Mouse (Mus musculus) liver, embryonic 15.5 days (tissue): ENCODE measurements around the gene Nab1. TPM values are rescaled to one million over a fixed set of nuclear protein-coding genes. Genes with fewer than 3 reads are reported as not detected.

Experiments used
- ATAC-seq: fragments of 200-750 bp; cut with Nextera tagmentation; 2 replicates; pipeline ENCODE4 v1.8.0; 2017; ENCODE audit warnings: moderate number of reproducible peaks, mild to moderate bottlenecking, moderate library complexity; ENCODE audit not compliant: insufficient read depth
- H3K27ac ChIP-seq: fragments of 300-500 bp; sonication (generic); replicated peaks from 2 replicates; pipeline ENCODE4 v1.5.1; 2015; ENCODE audit warnings: mild to moderate bottlenecking, inconsistent platforms
- H3K27me3 ChIP-seq: fragments of 300-500 bp; sonication (generic); 2 replicates; pipeline ENCODE4 v1.6.1; 2015; ENCODE audit warnings: mild to moderate bottlenecking, inconsistent platforms
- H3K36me3 ChIP-seq: fragments of 300-500 bp; sonication (generic); replicated peaks from 2 replicates; pipeline ENCODE4 v1.6.1; 2015; ENCODE audit warnings: moderate library complexity, mild to moderate bottlenecking, inconsistent platforms
- H3K4me1 ChIP-seq: fragments of 300-500 bp; sonication (generic); replicated peaks from 2 replicates; pipeline ENCODE4 v1.6.1; 2015; ENCODE audit warnings: inconsistent platforms
- H3K4me2 ChIP-seq: fragments of 300-500 bp; sonication (generic); 2 replicates; pipeline ENCODE4 v1.6.1; 2015; ENCODE audit warnings: moderate library complexity, mild to moderate bottlenecking, inconsistent platforms
- H3K4me3 ChIP-seq: fragments of 300-500 bp; sonication (generic); replicated peaks from 2 replicates; pipeline ENCODE4 v1.5.1; 2015; ENCODE audit warnings: mild to moderate bottlenecking, inconsistent platforms
- H3K9ac ChIP-seq: fragments of 300-500 bp; sonication (generic); 2 replicates; pipeline ENCODE4 v1.6.1; 2015; ENCODE audit warnings: moderate library complexity, mild to moderate bottlenecking, inconsistent platforms
- H3K9me3 ChIP-seq: fragments of 300-500 bp; sonication (generic); replicated peaks from 2 replicates; pipeline ENCODE4 v1.6.1; 2016; ENCODE audit warnings: inconsistent platforms
- WGBS: fragments of 180-500 bp; shearing (Covaris S2); methylation state at CpG from one replicate; pipeline ENCODE4 v1.1.7; 2015; ENCODE audit warnings: mixed read lengths; ENCODE audit not compliant: insufficient replicate concordance; 5-methylcytosine and 5-hydroxymethylcytosine counted together
- polyA plus RNA-seq: library from polyadenylated mRNA; unstranded; fragments of >200 nt; fragmentation: Nextera tagmentation; extraction: Ambion mirVana; gene quantifications from 2 replicates; pipeline ENCODE4 v1.2.1, GENCODE M21; 2015

The Nab1 gene
- polyA plus RNA-seq, 1 experiment from 2014 or later = 15.5 TPM

DNA sequence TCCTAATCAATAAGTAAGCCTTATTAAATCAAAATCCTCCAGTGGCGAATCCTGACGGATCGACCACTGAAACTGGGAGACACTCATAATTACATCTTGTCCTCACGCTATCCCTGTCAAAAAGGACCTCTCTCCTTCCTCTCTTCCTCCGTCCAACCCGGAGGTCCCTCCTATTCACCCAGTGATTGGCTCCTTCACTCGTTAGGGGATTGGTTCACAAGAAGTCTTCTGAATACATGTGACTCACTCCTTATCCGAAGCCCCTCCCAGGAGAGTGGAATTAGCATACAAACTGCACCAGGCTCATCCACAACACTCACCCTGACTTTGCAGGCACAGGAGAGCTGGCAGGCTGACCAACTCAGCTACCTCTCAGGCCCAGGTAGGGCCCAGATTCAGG is 68.7 kb downstream of the Nab1 start:
- H3K27ac ChIP-seq = no peak overlapping the region
- H3K4me2 ChIP-seq = no peak overlapping the region
- H3K4me1 ChIP-seq = no peaks in the 10 kb centered on the region
- H3K27me3 ChIP-seq = no peaks in the 10 kb centered on the region
- no peaks in the 10 kb centered on the region for H3K9me3 ChIP-seq
- ATAC-seq = no peak
- no peak overlapping the region for H3K4me3 ChIP-seq
- H3K36me3 ChIP-seq = no peaks in the 10 kb centered on the region
- H3K9ac ChIP-seq = no peak overlapping the region
- 73% methylated on average over 8 of the region's 8 CpGs for WGBS

DNA sequence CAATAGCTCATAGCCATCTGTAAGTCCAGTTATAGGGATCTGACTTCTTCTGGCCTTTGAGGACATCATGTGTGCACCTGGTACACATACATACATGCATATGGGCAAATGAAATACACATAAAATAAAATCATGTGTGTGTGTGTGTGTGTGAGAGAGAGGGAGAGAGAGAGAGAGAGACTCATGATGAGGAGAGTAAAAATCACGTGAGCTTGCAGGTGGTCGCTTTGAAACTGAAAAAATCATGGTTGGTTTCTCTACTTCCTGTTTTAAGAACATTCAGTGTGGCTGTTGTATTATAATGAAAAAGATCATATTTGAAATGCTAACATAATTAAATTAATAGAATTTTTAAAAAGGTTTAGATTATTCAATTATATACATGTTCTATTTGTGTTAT is 69.9 kb downstream of the Nab1 start:
- no peak overlapping the region for H3K4me3 ChIP-seq
- H3K36me3 ChIP-seq = no peaks in the 10 kb centered on the region
- WGBS = 33% methylated on average over 2 of the region's 2 CpGs
- no peaks in the 10 kb centered on the region for H3K4me1 ChIP-seq
- no peak for ATAC-seq
- no peak overlapping the region for H3K9ac ChIP-seq
- no peaks in the 10 kb centered on the region for H3K27me3 ChIP-seq
- no peak overlapping the region for H3K4me2 ChIP-seq
- H3K27ac ChIP-seq = no peak overlapping the region
- H3K9me3 ChIP-seq = no peaks in the 10 kb centered on the region

DNA sequence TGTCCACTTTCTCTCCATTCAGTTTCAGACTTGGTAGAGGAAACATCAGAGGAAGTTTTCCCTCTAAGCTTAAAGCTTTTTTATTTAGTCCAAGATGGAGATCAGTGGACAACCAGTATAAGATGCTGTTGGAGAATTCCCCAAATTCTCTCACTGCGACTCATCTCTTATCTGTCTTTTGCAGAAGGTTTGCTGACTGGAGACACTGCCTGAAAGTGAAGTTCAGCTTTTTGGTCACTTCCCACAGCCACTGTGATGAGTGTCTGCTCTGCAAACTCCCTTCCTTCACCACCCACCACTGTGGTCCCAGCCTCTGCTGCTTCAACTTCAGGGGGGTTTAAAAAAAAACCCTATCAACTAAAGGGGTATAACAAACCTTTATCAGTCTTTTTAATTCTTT is 70.4 kb downstream of the Nab1 start:
- H3K36me3 ChIP-seq = no peaks in the 10 kb centered on the region
- 8% methylated on average over 1 of the region's 1 CpGs for WGBS
- H3K27me3 ChIP-seq = no peaks in the 10 kb centered on the region
- no peak overlapping the region for H3K4me2 ChIP-seq
- no peak overlapping the region for H3K27ac ChIP-seq
- no peak overlapping the region for H3K9ac ChIP-seq
- no peak for ATAC-seq
- no peak overlapping the region for H3K4me3 ChIP-seq
- H3K9me3 ChIP-seq = no peaks in the 10 kb centered on the region
- H3K4me1 ChIP-seq = no peaks in the 10 kb centered on the region

DNA sequence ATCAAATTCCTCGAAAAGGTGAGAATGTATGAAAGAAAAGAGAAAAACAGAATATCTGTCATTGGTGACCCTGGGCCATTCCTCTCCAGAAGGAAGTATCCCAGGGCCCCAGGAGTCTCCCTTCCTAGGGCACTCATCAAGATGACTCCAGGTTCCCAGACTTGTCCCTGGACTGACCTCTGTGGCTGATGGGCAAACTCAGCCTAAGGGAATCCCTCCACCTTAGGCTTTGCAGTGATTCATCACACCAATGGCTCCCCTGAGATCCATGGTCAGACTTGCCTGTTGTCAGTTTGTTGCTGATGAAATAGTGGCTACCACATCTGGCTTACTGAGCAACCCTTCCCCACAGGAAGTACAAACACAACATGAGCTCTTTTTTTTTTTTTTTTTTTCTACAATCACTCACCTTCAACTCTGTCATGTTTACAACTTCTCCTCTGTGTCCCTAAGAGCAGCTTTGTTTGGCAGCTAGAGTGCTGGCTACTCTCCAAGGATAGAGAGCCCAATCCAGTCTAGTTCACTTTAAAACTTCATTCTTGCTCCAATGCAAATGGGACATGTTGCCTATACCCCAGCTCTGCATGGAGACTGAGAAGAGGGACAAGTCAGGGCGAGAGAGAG is 72.5 kb downstream of the Nab1 start:
- Histone ChIP-seq H3K36me3 (no peaks in the 10 kb centered on the region), H3K27me3 (no peaks in the 10 kb centered on the region), H3K27ac (no peak overlapping the region), H3K4me1 (no peaks in the 10 kb centered on the region), H3K4me2 (no peak overlapping the region), H3K9me3 (no peaks in the 10 kb centered on the region), H3K9ac (no peak overlapping the region), H3K4me3 (no peak overlapping the region)
- ATAC-seq = no peak
- WGBS = 41% methylated on average over 2 of the region's 2 CpGs

DNA sequence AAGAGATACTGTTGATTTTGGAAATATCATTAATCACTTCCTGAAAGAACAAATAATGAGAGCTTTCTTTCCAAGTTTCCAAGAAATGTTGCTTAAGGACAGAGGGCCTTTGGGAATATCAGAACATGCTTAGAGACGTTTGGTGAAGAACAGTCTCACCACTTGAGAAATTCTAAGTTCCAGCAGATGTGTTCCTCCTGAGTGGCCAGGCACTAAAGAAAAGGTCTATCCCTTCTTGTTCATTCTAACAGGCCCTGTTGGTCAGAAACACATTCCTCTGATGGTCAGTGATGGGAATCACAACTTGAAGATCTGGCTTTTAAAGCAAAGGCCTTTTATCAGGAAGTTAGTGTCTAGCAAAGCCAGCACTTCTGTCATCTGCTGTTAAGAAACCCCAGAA is 76.6 kb downstream of the Nab1 start:
- 49% methylated on average over 1 of the region's 1 CpGs for WGBS
- no peaks in the 10 kb centered on the region for H3K36me3 ChIP-seq
- H3K27ac ChIP-seq = no peak overlapping the region
- no peak overlapping the region for H3K9ac ChIP-seq
- H3K9me3 ChIP-seq = no peaks in the 10 kb centered on the region
- H3K27me3 ChIP-seq = no peaks in the 10 kb centered on the region
- no peak for ATAC-seq
- no peaks in the 10 kb centered on the region for H3K4me1 ChIP-seq
- H3K4me3 ChIP-seq = no peak overlapping the region
- no peak overlapping the region for H3K4me2 ChIP-seq

DNA sequence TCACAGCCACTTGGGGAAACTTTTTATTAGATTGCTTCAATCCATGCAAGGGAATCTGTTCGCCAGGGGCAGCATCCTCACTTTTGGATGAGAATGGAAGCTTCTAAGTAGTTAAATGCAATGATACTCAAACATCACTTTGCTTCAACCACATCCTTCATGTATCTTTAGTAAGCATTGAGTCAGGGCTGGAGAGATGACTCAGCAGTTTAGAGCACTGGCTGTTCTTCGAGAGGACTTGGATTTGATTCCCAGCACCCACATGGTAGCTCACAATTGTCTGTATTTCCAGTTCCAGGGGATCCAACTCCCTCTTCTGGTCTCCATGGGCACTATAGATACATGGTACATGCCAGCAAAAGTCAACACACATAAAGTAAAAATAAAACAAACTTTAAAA is 77.4 kb downstream of the Nab1 start:
- no peak overlapping the region for H3K27ac ChIP-seq
- no peaks in the 10 kb centered on the region for H3K4me1 ChIP-seq
- no peaks in the 10 kb centered on the region for H3K36me3 ChIP-seq
- H3K9me3 ChIP-seq = no peaks in the 10 kb centered on the region
- no peak overlapping the region for H3K4me2 ChIP-seq
- no peaks in the 10 kb centered on the region for H3K27me3 ChIP-seq
- 49% methylated on average over 2 of the region's 2 CpGs for WGBS
- no peak overlapping the region for H3K9ac ChIP-seq
- ATAC-seq = no peak
- no peak overlapping the region for H3K4me3 ChIP-seq

DNA sequence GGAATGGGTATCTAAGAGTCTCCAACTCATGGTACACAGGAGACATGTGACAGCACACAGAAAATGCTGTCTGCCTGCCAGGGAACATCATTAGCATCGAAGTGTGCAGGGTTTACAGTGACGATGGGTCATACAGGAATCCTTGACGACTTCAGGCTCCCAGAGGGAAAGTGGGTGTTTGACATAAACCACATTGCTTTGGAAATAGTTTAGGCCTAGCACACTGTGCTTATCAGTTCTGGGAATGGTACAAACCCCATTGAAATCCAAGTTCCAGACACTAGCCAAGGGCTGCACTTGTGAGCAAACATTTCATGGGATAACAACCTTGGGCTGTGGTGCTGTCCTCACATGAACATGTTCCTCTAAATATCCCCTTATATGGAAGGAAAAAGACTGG is 78.3 kb downstream of the Nab1 start:
- Histone ChIP-seq H3K9me3 (no peaks in the 10 kb centered on the region), H3K4me3 (no peak overlapping the region), H3K4me2 (no peak overlapping the region), H3K36me3 (no peaks in the 10 kb centered on the region), H3K27ac (no peak overlapping the region), H3K27me3 (no peaks in the 10 kb centered on the region), H3K9ac (no peak overlapping the region), H3K4me1 (no peaks in the 10 kb centered on the region)
- WGBS = 54% methylated on average over 3 of the region's 3 CpGs
- no peak for ATAC-seq

DNA sequence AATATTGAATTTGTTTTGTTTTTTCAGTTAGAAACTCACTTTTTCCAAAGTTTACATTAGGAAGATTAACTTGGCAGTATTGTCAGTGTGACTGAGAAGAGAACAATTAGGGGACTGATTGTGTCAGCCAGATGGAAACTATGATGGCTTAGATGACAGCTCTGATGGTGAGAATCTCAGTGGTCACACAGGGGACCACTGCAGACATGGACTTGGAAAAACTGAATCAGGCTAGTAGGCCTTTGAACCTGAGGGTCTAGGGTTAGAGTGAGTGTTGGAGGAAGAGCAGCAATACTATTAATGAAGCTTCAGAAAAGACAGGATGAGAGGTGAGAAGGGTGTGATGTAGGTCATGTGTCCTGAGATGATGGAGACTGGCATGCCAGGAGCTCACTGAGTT is 78.9 kb downstream of the Nab1 start:
- no peaks in the 10 kb centered on the region for H3K36me3 ChIP-seq

DNA sequence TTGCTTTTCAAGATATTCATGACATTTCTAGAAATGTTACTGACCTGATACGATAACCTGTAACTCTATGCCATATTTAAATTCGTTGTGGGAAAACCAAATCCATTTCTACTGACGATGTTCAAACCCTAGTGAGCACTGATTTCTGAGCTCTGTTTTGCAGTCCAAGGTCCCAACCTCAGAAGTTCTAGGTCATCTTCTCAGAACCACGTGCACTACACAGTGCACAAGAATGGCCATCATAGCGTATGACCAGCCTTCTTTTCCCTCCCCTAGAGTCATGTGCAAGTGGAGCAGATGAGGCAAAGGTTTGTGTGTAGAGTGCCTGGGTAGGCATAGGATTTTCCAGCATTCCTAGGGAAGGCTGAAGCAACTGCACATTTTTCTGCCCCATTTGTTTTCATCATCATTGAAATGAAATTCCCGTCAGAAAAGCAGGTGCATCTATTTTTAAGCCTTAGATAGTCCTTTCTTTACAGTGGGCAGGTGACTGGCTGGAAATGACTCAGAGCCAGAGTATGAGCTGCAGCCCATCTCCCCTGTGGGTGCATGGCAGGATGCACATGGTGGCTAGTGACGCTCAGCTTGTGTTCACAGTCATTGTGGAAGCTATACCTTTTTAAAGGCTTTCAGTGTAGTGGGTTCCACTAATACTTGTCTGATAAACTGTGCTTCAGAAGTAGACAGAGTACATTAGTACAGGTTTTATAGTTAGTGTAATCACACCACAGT is 81.2 kb downstream of the Nab1 start:
- H3K9me3 ChIP-seq = no peaks in the 10 kb centered on the region
- no peaks in the 10 kb centered on the region for H3K36me3 ChIP-seq
- ATAC-seq = no peak
- no peak overlapping the region for H3K27ac ChIP-seq
- no peaks in the 10 kb centered on the region for H3K4me1 ChIP-seq
- H3K27me3 ChIP-seq = no peaks in the 10 kb centered on the region
- H3K9ac ChIP-seq = no peak overlapping the region
- no peak overlapping the region for H3K4me2 ChIP-seq
- H3K4me3 ChIP-seq = no peak overlapping the region
- WGBS = 68% methylated on average over 7 of the region's 7 CpGs

More for the DNA sequence above, 78.9 kb downstream of the Nab1 start:
- no peaks in the 10 kb centered on the region for H3K9me3 ChIP-seq
- no peak for ATAC-seq
- no peaks in the 10 kb centered on the region for H3K4me1 ChIP-seq
- no peak overlapping the region for H3K9ac ChIP-seq
- no peaks in the 10 kb centered on the region for H3K27me3 ChIP-seq
- no peak overlapping the region for H3K4me2 ChIP-seq
- H3K4me3 ChIP-seq = no peak overlapping the region
- no peak overlapping the region for H3K27ac ChIP-seq

Other genes starting within 250 kb of the Nab1 start
- 1.3 and 1.4 TPM in 2 replicates for gene Nemp2, start 130.0 kb upstream of the Nab1 start, polyA plus RNA-seq
- gene Mfsd6, start 226.8 kb upstream of the Nab1 start, polyA plus RNA-seq = 0.51 and 0.67 TPM in 2 replicates